Mouse (Mus musculus): ENCODE results near the gene Mpi. TPM values are rescaled to one million over a fixed set of nuclear protein-coding genes. Genes with fewer than 3 reads are reported as not detected.

Gene Mpi
- total and polyA plus RNA-seq, 3 experiments = 28.2 to 37.3 (median 28.6) TPM

GRCm38 (mm10) chr9:57501452-57501851 lies 51.1 kb downstream of the Mpi start:
- H3K9me3 ChIP-seq (replicated peaks; ENCODE audit: low read length) = peaks cover 4% of the 10 kb centered on the region
- H3K36me3 ChIP-seq (replicated peaks in 1 of 2; ENCODE audit: control insufficient read depth in 1 of 2, insufficient read depth in 1 of 2, low read length in 1 of 2) = peaks cover 0 to 8% of the 10 kb centered on the region in 2 experiments
- H3K4me1 ChIP-seq (ENCODE audit: control insufficient read depth in 1 of 2, insufficient read depth in 2 of 2) = peaks cover 0 to 3% of the 10 kb centered on the region in 2 experiments; a peak in 1 of 4 replicates
- no peak overlapping the region for H3K27ac ChIP-seq (ENCODE audit: insufficient read depth, low read depth)
- TF ChIP-seq ETS1 (conservative IDR thresholded peaks at IDR 0.05; ENCODE audit: low read depth, low read length) = no peak
- no peak for TF ChIP-seq CHD1 (IDR thresholded peaks at IDR 0.05; ENCODE audit: low read depth, low read length)
- H3K79me2 ChIP-seq (replicated peaks; ENCODE audit: control insufficient read depth, extremely low read depth, insufficient read depth, poor library complexity, severe bottlenecking) = no peaks in the 10 kb centered on the region
- in situ Hi-C loops (cut with MboI; ENCODE audit: low pct_ligation_motif_present, low pct_unique_long_range_greater_than_20kb, low sequenced_read_pairs) = loop anchor here (10.0 kb wide), 1 partner anchor 57 kb away; the partner anchor contains the start of gene Ppcdc
- H3K4me3 ChIP-seq (replicated peaks in 1 of 3; ENCODE audit: low read depth in 2 of 3, low read length in 2 of 3, poor library complexity in 1 of 3) = no peak overlapping the region
- H3K4me2 ChIP-seq (ENCODE audit: insufficient read depth, low read depth, poor library complexity, severe bottlenecking) = 0 out of 2 replicates have a peak overlapping the region, but pooled peaks have one; percentile 25
- dilution Hi-C loops (cut with MboI; ENCODE audit: extremely low pct_ligation_motif_present, extremely low pct_unique_long_range_greater_than_20kb, low sequenced_read_pairs) = no loop called here
- DNase-seq (ENCODE audit: extremely low read depth) = no peak
- H3K9ac ChIP-seq (ENCODE audit: insufficient read depth, low read depth) = no peak overlapping the region
- peaks cover 2% of the 10 kb centered on the region for H3K27me3 ChIP-seq (replicated peaks)

- TF ChIP-seq EP300 (IDR thresholded peaks at IDR 0.05; ENCODE audit: low read length) (no peak), POLR2AphosphoS2 (IDR thresholded peaks at IDR 0.05; ENCODE audit: low read depth, low read length) (no peak), TBP (conservative IDR thresholded peaks at IDR 0.05; ENCODE audit: low read depth, low read length) (no peak), BHLHE40 (IDR thresholded peaks at IDR 0.05; ENCODE audit: low read depth, low read length) (no peak), ETS1 (conservative IDR thresholded peaks at IDR 0.05; ENCODE audit: low read depth, low read length) (no peak), USF2 (conservative IDR thresholded peaks at IDR 0.05; ENCODE audit: low read depth, low read length) (no peak), NELFE (IDR thresholded peaks at IDR 0.05; ENCODE audit: low read depth, low read length) (no peak), ZKSCAN1 (IDR thresholded peaks at IDR 0.05; ENCODE audit: borderline replicate concordance, low read depth, low read length) (no peak), TCF12 (IDR thresholded peaks at IDR 0.05; ENCODE audit: low read depth, low read length) (no peak)
- DNase-seq (ENCODE audit: extremely low read depth) = no peak
- Histone ChIP-seq H3K27ac (ENCODE audit: insufficient read depth, low read depth) (no peak overlapping the region), H3K4me3 (replicated peaks in 1 of 3; ENCODE audit: low read depth in 2 of 3, low read length in 2 of 3, poor library complexity in 1 of 3) (no peak overlapping the region), H3K4me2 (ENCODE audit: insufficient read depth, low read depth, poor library complexity, severe bottlenecking) (no peak overlapping the region), H3K36me3 (replicated peaks in 1 of 2; ENCODE audit: control insufficient read depth in 1 of 2, insufficient read depth in 1 of 2, low read length in 1 of 2) (no peaks in the 10 kb centered on the region), H3K9ac (ENCODE audit: insufficient read depth, low read depth) (no peak overlapping the region), H3K79me2 (replicated peaks; ENCODE audit: control insufficient read depth, extremely low read depth, insufficient read depth, poor library complexity, severe bottlenecking) (no peaks in the 10 kb centered on the region), H3K9me3 (replicated peaks; ENCODE audit: low read length) (no peaks in the 10 kb centered on the region), H3K27me3 (replicated peaks) (peaks cover 2% of the 10 kb centered on the region), H3K4me1 (ENCODE audit: control insufficient read depth in 1 of 2, insufficient read depth in 2 of 2) (peaks cover 0 to 3% of the 10 kb centered on the region in 2 experiments; a peak in 1 of 4 replicates)
- dilution Hi-C loops (cut with MboI; ENCODE audit: extremely low pct_ligation_motif_present, extremely low pct_unique_long_range_greater_than_20kb, low sequenced_read_pairs) (no loop called here), in situ Hi-C loops (cut with MboI; ENCODE audit: low pct_ligation_motif_present, low pct_unique_long_range_greater_than_20kb, low sequenced_read_pairs) (no loop called here)
Observed at GRCm38 (mm10) chr9:57498536-57498935, 54.0 kb downstream of the Mpi start.

GRCm38 (mm10) chr9:57497236-57497635 lies 55.3 kb downstream of the Mpi start:
- peaks cover 2% of the 10 kb centered on the region for H3K27me3 ChIP-seq (replicated peaks)
- no peak for TF ChIP-seq CHD2 (IDR thresholded peaks at IDR 0.05; ENCODE audit: low read length)
- no peak for TF ChIP-seq ELF1 (IDR thresholded peaks at IDR 0.05; ENCODE audit: low read depth, low read length)
- TF ChIP-seq SIN3A (IDR thresholded peaks at IDR 0.05; ENCODE audit: low read length) = no peak
- TF ChIP-seq EP300 (IDR thresholded peaks at IDR 0.05; ENCODE audit: low read length) = no peak
- no peak for TF ChIP-seq USF1 (IDR thresholded peaks at IDR 0.05; ENCODE audit: low read depth, low read length)
- no peak for TF ChIP-seq KAT2A (IDR thresholded peaks at IDR 0.05; ENCODE audit: insufficient replicate concordance, low read length)
- TF ChIP-seq NELFE (IDR thresholded peaks at IDR 0.05; ENCODE audit: low read depth, low read length) = no peak
- no peak for TF ChIP-seq MYC (IDR thresholded peaks at IDR 0.05; ENCODE audit: low read depth, low read length)
- TF ChIP-seq E2F4 (IDR thresholded peaks at IDR 0.05; ENCODE audit: insufficient replicate concordance, low read depth, low read length) = no peak
- no peak for TF ChIP-seq MAZ (IDR thresholded peaks at IDR 0.05; ENCODE audit: low read depth, low read length)
- TF ChIP-seq GABPA (IDR thresholded peaks at IDR 0.05; ENCODE audit: insufficient replicate concordance, low read depth, low read length) = no peak
- TF ChIP-seq JUN (IDR thresholded peaks at IDR 0.05; ENCODE audit: insufficient read depth, low read depth, low read length) = no peak
- TF ChIP-seq ZKSCAN1 (IDR thresholded peaks at IDR 0.05; ENCODE audit: borderline replicate concordance, low read depth, low read length) = no peak
- TF ChIP-seq POLR2A (IDR thresholded peaks at IDR 0.05; ENCODE audit: low read depth, low read length) = no peak
- no peak for TF ChIP-seq CHD1 (IDR thresholded peaks at IDR 0.05; ENCODE audit: low read depth, low read length)
- TF ChIP-seq TBP (conservative IDR thresholded peaks at IDR 0.05; ENCODE audit: low read depth, low read length) = no peak
- peaks cover 0 to 3% of the 10 kb centered on the region in 2 experiments; a peak in 1 of 4 replicates for H3K4me1 ChIP-seq (ENCODE audit: control insufficient read depth in 1 of 2, insufficient read depth in 2 of 2)
- in situ Hi-C loops (cut with MboI; ENCODE audit: low pct_ligation_motif_present, low pct_unique_long_range_greater_than_20kb, low sequenced_read_pairs) (no loop called here), dilution Hi-C loops (cut with MboI; ENCODE audit: extremely low pct_ligation_motif_present, extremely low pct_unique_long_range_greater_than_20kb, low sequenced_read_pairs) (no loop called here)
- H3K36me3 ChIP-seq (replicated peaks in 1 of 2; ENCODE audit: control insufficient read depth in 1 of 2, insufficient read depth in 1 of 2, low read length in 1 of 2) = no peaks in the 10 kb centered on the region
- no peaks in the 10 kb centered on the region for H3K9me3 ChIP-seq (replicated peaks; ENCODE audit: low read length)
- no peak overlapping the region for H3K4me2 ChIP-seq (ENCODE audit: insufficient read depth, low read depth, poor library complexity, severe bottlenecking)
- H3K79me2 ChIP-seq (replicated peaks; ENCODE audit: control insufficient read depth, extremely low read depth, insufficient read depth, poor library complexity, severe bottlenecking) = no peaks in the 10 kb centered on the region
- no peak overlapping the region for H3K4me3 ChIP-seq (replicated peaks in 1 of 3; ENCODE audit: low read depth in 2 of 3, low read length in 2 of 3, poor library complexity in 1 of 3)
- no peak for DNase-seq (ENCODE audit: extremely low read depth)
- no peak overlapping the region for H3K9ac ChIP-seq (ENCODE audit: insufficient read depth, low read depth)
- no peak overlapping the region for H3K27ac ChIP-seq (ENCODE audit: insufficient read depth, low read depth)
